Mouse (Mus musculus) CH12.LX (cell line): ENCODE results near the gene Fam3c. TPM values are rescaled to one million over a fixed set of nuclear protein-coding genes. Genes with fewer than 3 reads are reported as not detected.

ENCODE experiments used
- DNase-seq: peaks from one replicate; pipeline ENCODE4 v3.0.0-alpha.2; 2013; ENCODE audit errors: extremely low read depth
- H3K27ac ChIP-seq: 2 replicates; pipeline ENCODE4 v1.5.1; 2012; ENCODE audit warnings: low read depth, mild to moderate bottlenecking, control low read depth, moderate library complexity; ENCODE audit not compliant: insufficient read depth
- H3K27me3 ChIP-seq: replicated peaks from 2 replicates; pipeline ENCODE3; 2012; ENCODE audit warnings: inconsistent platforms
- H3K36me3 ChIP-seq, 2 experiments: replicated peaks in 1 of 2; 2 replicates each; pipeline versions ENCODE3 to v1.6.1; 2012; ENCODE audit warnings: inconsistent platforms in 1 of 2, low read length in 1 of 2, mild to moderate bottlenecking in 1 of 2, mixed read lengths in 1 of 2, moderate library complexity in 1 of 2; ENCODE audit not compliant: control insufficient read depth in 1 of 2, insufficient read depth in 1 of 2
- H3K4me1 ChIP-seq, 2 experiments: 2 replicates each; pipeline ENCODE4 v1.6.1; 2012; ENCODE audit warnings: inconsistent platforms in 1 of 2, moderate library complexity in 1 of 2; ENCODE audit not compliant: insufficient read depth in 2 of 2, control insufficient read depth in 1 of 2
- H3K4me2 ChIP-seq: 2 replicates; pipeline ENCODE4 v1.6.1; 2012; ENCODE audit warnings: low read depth, mild to moderate bottlenecking, control low read depth; ENCODE audit not compliant: poor library complexity, insufficient read depth, severe bottlenecking
- H3K4me3 ChIP-seq, 3 experiments: fragments of 150-350 bp in 1 of 3; sonication (generic) in 1 of 3; replicated peaks in 1 of 3; 2 replicates each; pipeline versions ENCODE3 to v1.5.1; 2011 to 2012; ENCODE audit warnings: low read depth in 2 of 3, low read length in 2 of 3, mild to moderate bottlenecking in 2 of 3, moderate library complexity in 2 of 3, control low read depth in 1 of 3, improper control_type of control experiment in 1 of 3, inconsistent platforms in 1 of 3, mixed read lengths in 1 of 3; ENCODE audit not compliant: poor library complexity in 1 of 3
- H3K79me2 ChIP-seq: replicated peaks from 2 replicates; pipeline ENCODE4 v1.6.1; 2012; ENCODE audit warnings: mild to moderate bottlenecking, moderate library complexity; ENCODE audit not compliant: control insufficient read depth, poor library complexity, insufficient read depth, severe bottlenecking; ENCODE audit errors: extremely low read depth
- H3K9ac ChIP-seq: 2 replicates; pipeline ENCODE4 v1.6.1; 2012; ENCODE audit warnings: low read depth, mild to moderate bottlenecking, control low read depth, moderate library complexity; ENCODE audit not compliant: insufficient read depth
- H3K9me3 ChIP-seq: replicated peaks from 2 replicates; pipeline ENCODE3; 2012; ENCODE audit warnings: low read length, inconsistent platforms, mixed read lengths
- BHLHE40 ChIP-seq: IDR thresholded peaks from 2 replicates; pipeline ENCODE4 v1.6.1; 2011; ENCODE audit warnings: mild to moderate bottlenecking, low read depth, low read length, improper control_type of control experiment
- CHD1 ChIP-seq: IDR thresholded peaks from 2 replicates; pipeline ENCODE4 v1.6.1; 2012; ENCODE audit warnings: low read depth, low read length, improper control_type of control experiment, inconsistent platforms
- CHD2 ChIP-seq: IDR thresholded peaks from 2 replicates; pipeline ENCODE4 v1.6.1; 2011; ENCODE audit warnings: low read length, improper control_type of control experiment
- E2F4 ChIP-seq: IDR thresholded peaks from 2 replicates; pipeline ENCODE4 v1.6.1; 2011; ENCODE audit warnings: low read depth, low read length, improper control_type of control experiment; ENCODE audit not compliant: insufficient replicate concordance
- ELF1 ChIP-seq: IDR thresholded peaks from 2 replicates; pipeline ENCODE4 v1.6.1; 2014; ENCODE audit warnings: low read depth, mild to moderate bottlenecking, inconsistent platforms, low read length, improper control_type of control experiment
- ETS1 ChIP-seq: conservative IDR thresholded peaks from 2 replicates; pipeline ENCODE4 v1.6.1; 2012; ENCODE audit warnings: low read depth, mild to moderate bottlenecking, inconsistent platforms, low read length, improper control_type of control experiment, moderate library complexity
- KAT2A ChIP-seq: IDR thresholded peaks from 2 replicates; pipeline ENCODE4 v1.6.1; 2012; ENCODE audit warnings: low read length, improper control_type of control experiment, inconsistent platforms; ENCODE audit not compliant: insufficient replicate concordance
- MAFK ChIP-seq: IDR thresholded peaks from 2 replicates; pipeline ENCODE4 v1.6.1; 2011; ENCODE audit warnings: low read length, improper control_type of control experiment; ENCODE audit not compliant: insufficient replicate concordance
- MAZ ChIP-seq: IDR thresholded peaks from 2 replicates; pipeline ENCODE4 v1.6.1; 2012; ENCODE audit warnings: low read depth, mild to moderate bottlenecking, inconsistent platforms, low read length, improper control_type of control experiment, moderate library complexity
- MEF2A ChIP-seq: IDR thresholded peaks from 2 replicates; pipeline ENCODE4 v1.6.1; 2014; ENCODE audit warnings: low read depth, mild to moderate bottlenecking, inconsistent platforms, low read length, improper control_type of control experiment, borderline replicate concordance
- NELFE ChIP-seq: IDR thresholded peaks from 2 replicates; pipeline ENCODE4 v1.6.1; 2011; ENCODE audit warnings: low read depth, low read length, improper control_type of control experiment
- NRF1 ChIP-seq: IDR thresholded peaks from 2 replicates; pipeline ENCODE4 v1.6.1; 2014; ENCODE audit warnings: low read depth, mild to moderate bottlenecking, inconsistent platforms, low read length, improper control_type of control experiment, moderate library complexity
- POLR2A ChIP-seq: IDR thresholded peaks from 2 replicates; pipeline ENCODE4 v1.6.1; 2011; ENCODE audit warnings: low read depth, mild to moderate bottlenecking, improper control_type of control experiment, low read length
- POLR2AphosphoS2 ChIP-seq: IDR thresholded peaks from 2 replicates; pipeline ENCODE4 v1.6.1; 2011; ENCODE audit warnings: low read depth, low read length, improper control_type of control experiment
- RAD21 ChIP-seq: IDR thresholded peaks from 2 replicates; pipeline ENCODE4 v1.6.1; 2011; ENCODE audit warnings: low read depth, mild to moderate bottlenecking, low read length, improper control_type of control experiment, moderate library complexity
- TCF12 ChIP-seq: IDR thresholded peaks from 2 replicates; pipeline ENCODE4 v1.6.1; 2014; ENCODE audit warnings: low read depth, mild to moderate bottlenecking, inconsistent platforms, low read length, improper control_type of control experiment
- UBTF ChIP-seq: IDR thresholded peaks from 2 replicates; pipeline ENCODE4 v1.6.1; 2012; ENCODE audit warnings: low read depth, mild to moderate bottlenecking, inconsistent platforms, low read length, improper control_type of control experiment, moderate library complexity
- ZNF384 ChIP-seq: IDR thresholded peaks from 2 replicates; pipeline ENCODE4 v1.6.1; 2012; ENCODE audit warnings: low read depth, low read length, improper control_type of control experiment, inconsistent platforms
- dilution Hi-C: fragments of 300-500 bp; cut with MboI; formaldehyde crosslinking; loops from 2 replicates; pipeline ENCODE4 v1.14.3; 2020; ENCODE audit warnings: low sequenced_read_pairs; ENCODE audit not compliant: extremely low pct_unique_long_range_greater_than_20kb, extremely low pct_ligation_motif_present
- in situ Hi-C: fragments of 300-500 bp; cut with MboI; formaldehyde crosslinking; loops from 3 replicates; pipeline ENCODE4 v1.14.3; 2019; ENCODE audit warnings: low sequenced_read_pairs, low pct_ligation_motif_present, low pct_unique_long_range_greater_than_20kb, mixed read lengths
- polyA plus RNA-seq: library from polyadenylated mRNA; unstranded; fragments of >175 nt; gene quantifications from 2 replicates; pipeline ENCODE4 v1.2.1, GENCODE M21; 2012; ENCODE audit warnings: low read depth; ENCODE audit not compliant: insufficient read length
- total RNA-seq, 2 experiments: library from RNA; depleted of rRNA; stranded (reverse); fragments of 300-350 nt in 1 of 2; fragments of >200 nt in 1 of 2; gene quantifications; 2 replicates each; pipeline ENCODE4 v1.2.3; 2012 to 2014

The Fam3c gene
- total and polyA plus RNA-seq, 3 experiments: 61.9 to 155 (median 95.9) TPM

- Histone ChIP-seq H3K27me3 (no peaks in the 10 kb centered on the region), H3K9me3 (no peaks in the 10 kb centered on the region), H3K27ac (no peak overlapping the region), H3K4me1 (peaks cover 16 to 42% of the 10 kb centered on the region in 2 experiments), H3K79me2 (no peaks in the 10 kb centered on the region), H3K4me3 (no peak overlapping the region), H3K9ac (no peak overlapping the region), H3K4me2 (no peak overlapping the region), H3K36me3 (no peaks in the 10 kb centered on the region)
- TF ChIP-seq RAD21 (no peak), KAT2A (no peak), ZNF384 (no peak), NRF1 (no peak), POLR2A (no peak), POLR2AphosphoS2 (no peak), MEF2A (no peak), MAFK (no peak), ETS1 (no peak), UBTF (no peak), MAZ (no peak), NELFE (no peak)
- in situ Hi-C loops: no loop called here
- DNase-seq: no peak
- dilution Hi-C loops: no loop called here
Observed at GRCm38 (mm10) chr6:22405021-22405420, 49.0 kb upstream of the Fam3c start.

- H3K4me2 ChIP-seq: no peak overlapping the region
- no peak for TF ChIP-seq NRF1
- no peak for TF ChIP-seq CHD1
- no peak for TF ChIP-seq CHD2
- no peak for TF ChIP-seq POLR2A
- TF ChIP-seq MEF2A: no peak
- no peak for TF ChIP-seq TCF12
- TF ChIP-seq E2F4: no peak
- no peak for TF ChIP-seq BHLHE40
- TF ChIP-seq ELF1: no peak
- no peak for TF ChIP-seq UBTF
- dilution Hi-C loops: no loop called here
Observed at GRCm38 (mm10) chr6:22403736-22404135, 47.7 kb upstream of the Fam3c start.

More at GRCm38 (mm10) chr6:22403736-22404135, 47.7 kb upstream of the Fam3c start:
- no peaks in the 10 kb centered on the region for H3K27me3 ChIP-seq
- in situ Hi-C loops: no loop called here
- no peak overlapping the region for H3K9ac ChIP-seq
- no peak overlapping the region for H3K27ac ChIP-seq
- H3K79me2 ChIP-seq: no peaks in the 10 kb centered on the region
- no peaks in the 10 kb centered on the region for H3K36me3 ChIP-seq
- H3K9me3 ChIP-seq: no peaks in the 10 kb centered on the region
- no peak overlapping the region for H3K4me3 ChIP-seq
- peaks cover 16 to 32% of the 10 kb centered on the region in 2 experiments for H3K4me1 ChIP-seq
- no peak for DNase-seq
